Mouse (Mus musculus): ENCODE measurements around the gene Spaca3.

Gene Spaca3

GRCm38 (mm10) chr11:80858065-80858464 is at the start of gene Spaca3:
Gene Spaca3, plus strand, starts transcription at chr11:80858365.
- in situ Hi-C loops (cut with MboI, MseI) = no loop called here

DNA sequence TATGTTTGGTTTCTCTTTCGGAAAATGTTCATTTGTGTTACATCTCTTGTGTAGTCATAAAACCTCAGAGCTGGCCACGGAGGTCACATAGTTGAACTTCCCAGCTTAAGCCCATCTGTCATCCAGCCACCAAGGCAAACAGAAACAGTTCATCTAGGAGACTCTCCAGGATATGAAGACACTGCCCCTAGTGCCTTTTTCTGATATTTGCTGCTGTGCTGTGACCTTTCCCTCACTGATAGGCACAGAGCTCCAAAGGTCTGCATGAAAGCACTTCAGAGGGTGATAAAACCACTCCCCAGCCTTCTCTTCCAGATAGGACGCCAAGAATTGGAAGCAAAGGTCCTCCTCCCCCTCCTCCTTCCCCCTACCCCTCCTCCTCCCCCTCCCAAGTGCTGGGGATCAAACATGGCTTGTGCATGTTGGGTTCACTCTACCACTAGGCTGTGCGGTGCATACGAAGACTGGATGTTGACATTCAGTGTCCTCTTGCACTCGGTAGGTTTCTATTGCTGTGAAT is 49.6 kb upstream of the Spaca3 start:
- in situ Hi-C loops (cut with MboI, MseI) = no loop called here

- in situ Hi-C loops (cut with MboI, MseI) = no loop called here
Measured at GRCm38 (mm10) chr11:80809666-80809992, 48.5 kb upstream of the Spaca3 start.

GRCm38 (mm10) chr11:80809993-80810821 is 48.0 kb upstream of the Spaca3 start, which contains the start of gene Tmem98:
Gene Tmem98, plus strand, starts transcription at chr11:80810175.
- in situ Hi-C loops (cut with MboI, MseI) = no loop called here

DNA sequence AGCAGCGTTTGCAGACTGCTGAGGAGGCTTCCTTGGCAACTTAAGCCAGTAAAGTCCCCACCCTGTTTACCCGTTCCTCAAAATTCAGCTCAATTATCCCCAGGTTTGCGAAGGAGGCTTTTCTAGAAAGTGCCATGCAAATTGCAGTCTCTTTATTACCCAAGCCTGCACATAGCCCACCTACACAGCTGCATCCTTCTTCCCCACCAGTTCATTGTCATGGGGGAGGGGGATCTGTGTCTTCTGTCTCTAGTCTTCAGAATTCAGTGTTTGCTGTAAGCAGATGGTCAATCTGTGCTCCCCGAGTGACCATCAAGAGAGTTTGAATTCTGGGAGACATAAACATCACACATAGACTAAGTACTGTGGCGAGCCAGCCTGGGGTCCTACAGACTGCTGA is 47.0 kb upstream of the Spaca3 start:
- in situ Hi-C loops (cut with MboI, MseI) = no loop called here

DNA sequence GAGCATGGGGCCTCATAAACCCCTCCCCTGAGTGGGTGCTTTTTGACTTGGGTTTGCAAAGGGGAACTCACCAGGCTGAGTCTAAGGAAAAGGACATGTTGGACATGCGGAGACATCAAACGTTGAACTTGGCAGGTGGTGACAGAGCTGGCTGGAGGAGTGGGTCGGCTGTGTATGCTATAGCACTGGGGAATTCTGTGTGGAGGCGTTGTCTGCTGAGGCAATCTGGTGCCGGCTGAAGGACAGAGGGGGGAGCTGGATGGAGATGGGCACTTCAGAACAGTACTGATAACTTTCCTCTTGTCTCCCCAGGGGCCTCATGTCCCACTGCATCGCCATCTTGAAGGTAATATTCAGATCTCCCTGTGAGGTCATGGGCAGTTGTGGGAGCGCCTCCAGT is 42.8 kb upstream of the Spaca3 start:
- in situ Hi-C loops (cut with MboI, MseI) = loop anchor here (5.0 kb wide), 1 partner anchor 118 kb away; no protein-coding TSS in a partner anchor

DNA sequence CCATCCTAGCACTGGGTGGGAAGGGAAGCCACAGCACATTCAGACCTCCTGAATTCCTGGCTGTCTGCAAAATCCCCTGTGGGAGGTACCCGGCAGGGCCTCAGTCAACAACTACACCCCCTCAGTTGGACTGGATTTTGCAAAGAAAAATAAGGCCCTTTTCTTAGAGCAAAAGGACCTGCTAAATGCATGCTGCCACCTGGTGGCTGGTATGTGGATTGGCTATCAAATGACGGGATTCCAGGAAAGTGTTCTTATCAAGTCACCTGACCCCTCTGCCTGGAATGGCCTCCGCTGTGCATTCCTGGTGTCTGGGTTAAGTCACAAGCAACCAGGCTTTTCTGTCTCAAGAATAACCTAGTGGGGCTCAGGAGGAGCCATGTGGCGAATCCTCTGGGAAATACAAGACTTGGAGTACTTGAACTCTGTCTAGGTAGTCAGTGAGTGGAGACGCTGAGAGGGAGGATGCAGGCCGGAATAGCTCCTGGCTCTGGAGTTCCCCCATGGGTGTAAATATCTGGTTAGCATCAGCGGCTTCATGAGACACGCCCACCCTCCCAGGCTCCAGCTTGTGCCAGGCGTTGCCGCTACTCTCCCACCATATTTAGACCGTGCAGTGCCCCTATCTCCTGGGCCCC is 40.0 kb upstream of the Spaca3 start:
- in situ Hi-C loops (cut with MboI, MseI) = loop anchor here (5.0 kb wide), 1 partner anchor 121 kb away; no protein-coding TSS in a partner anchor

DNA sequence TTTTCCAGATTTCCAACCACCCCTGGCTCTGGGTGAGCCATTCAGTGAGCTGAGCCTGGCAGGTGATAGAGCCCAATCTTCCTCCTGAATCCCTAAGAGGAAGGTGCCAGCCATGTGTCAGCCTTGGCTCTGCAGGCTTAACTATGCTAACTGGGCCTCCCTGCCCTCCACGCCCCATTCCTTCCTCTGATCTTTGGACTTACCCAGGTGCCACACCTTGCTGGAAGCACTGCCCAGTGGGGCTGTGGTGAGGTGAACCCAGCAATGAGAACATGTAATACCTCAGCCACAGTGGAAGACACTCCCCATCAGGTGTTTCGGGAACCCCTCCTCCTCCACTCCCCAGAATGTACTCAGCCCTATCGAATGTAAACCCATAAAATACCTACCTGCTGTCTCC is 38.1 kb upstream of the Spaca3 start:
- in situ Hi-C loops (cut with MboI, MseI) = no loop called here

- in situ Hi-C loops (cut with MboI, MseI) = no loop called here
Measured at GRCm38 (mm10) chr11:80821296-80821695, 36.9 kb upstream of the Spaca3 start.

DNA sequence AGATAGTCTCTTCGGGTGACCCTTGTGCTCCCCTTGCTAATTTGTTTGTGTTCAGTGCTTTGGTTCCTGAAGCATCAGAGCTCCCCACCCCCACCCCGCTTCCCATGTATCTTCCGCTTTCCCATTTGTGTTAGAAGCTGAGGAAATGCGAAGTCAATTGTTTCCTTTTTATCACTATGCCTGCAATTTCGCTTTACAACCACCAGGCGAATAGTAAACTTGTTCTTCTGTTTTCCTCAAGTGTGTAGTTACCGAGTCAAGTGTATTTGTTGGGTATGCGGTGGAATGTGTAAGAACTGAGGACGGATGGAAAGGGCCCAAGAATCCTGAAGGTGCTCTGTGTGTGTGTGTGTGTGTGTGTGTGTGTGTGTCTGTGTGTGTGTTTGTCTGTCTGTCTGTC is 36.4 kb upstream of the Spaca3 start:
- in situ Hi-C loops (cut with MboI, MseI) = no loop called here

- in situ Hi-C loops (cut with MboI, MseI) = no loop called here
Measured at GRCm38 (mm10) chr11:80835395-80835794, 22.8 kb upstream of the Spaca3 start.

- in situ Hi-C loops (cut with MboI, MseI) = no loop called here
Measured at GRCm38 (mm10) chr11:80835841-80836240, 22.3 kb upstream of the Spaca3 start.

DNA sequence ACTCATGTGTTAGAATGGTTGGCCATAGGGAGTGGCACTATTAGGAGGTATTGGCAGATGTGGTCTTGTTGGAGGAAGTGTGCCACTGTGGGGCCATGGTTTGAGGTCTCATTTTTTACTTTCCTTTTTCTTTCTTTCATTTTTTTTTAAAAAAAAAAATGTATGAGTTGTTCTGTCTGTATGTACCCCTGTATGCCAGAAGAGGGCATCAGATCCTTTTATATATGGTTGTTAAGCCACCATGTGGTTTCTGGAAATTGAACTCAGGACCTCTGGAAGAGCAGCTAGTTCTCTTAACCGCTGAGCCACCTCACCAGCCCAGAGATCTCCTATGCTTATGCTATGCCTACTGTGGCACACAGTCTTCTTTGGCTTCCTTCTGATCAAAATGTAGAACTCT is 19.4 kb upstream of the Spaca3 start:
- in situ Hi-C loops (cut with MboI, MseI) = no loop called here

DNA sequence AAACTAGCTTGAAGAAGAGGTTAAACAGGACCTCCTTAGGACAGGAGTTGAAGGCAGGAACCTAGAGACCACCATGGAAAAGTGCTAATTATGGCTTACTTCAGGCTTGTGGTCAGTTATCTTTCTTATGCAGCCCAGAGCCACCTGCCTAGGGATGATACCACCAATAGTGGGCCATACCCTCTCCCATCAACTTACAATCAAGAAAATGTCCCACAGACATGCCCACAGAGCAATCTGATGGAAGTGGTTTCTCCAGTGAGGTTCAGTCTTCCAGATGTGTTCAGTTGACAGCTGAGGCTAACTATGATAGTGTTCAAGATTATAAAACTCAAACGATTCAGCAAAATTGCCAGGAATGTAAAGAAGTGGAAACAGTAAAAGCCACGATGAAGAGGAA is 14.7 kb upstream of the Spaca3 start:
- in situ Hi-C loops (cut with MboI, MseI) = no loop called here

GRCm38 (mm10) chr11:80845486-80845885 is 12.7 kb upstream of the Spaca3 start:
- in situ Hi-C loops (cut with MboI, MseI) = no loop called here

GRCm38 (mm10) chr11:80846115-80846514 is 12.1 kb upstream of the Spaca3 start:
- in situ Hi-C loops (cut with MboI, MseI) = no loop called here

GRCm38 (mm10) chr11:80848131-80848530 is 10.0 kb upstream of the Spaca3 start:
- in situ Hi-C loops (cut with MboI, MseI) = no loop called here

DNA sequence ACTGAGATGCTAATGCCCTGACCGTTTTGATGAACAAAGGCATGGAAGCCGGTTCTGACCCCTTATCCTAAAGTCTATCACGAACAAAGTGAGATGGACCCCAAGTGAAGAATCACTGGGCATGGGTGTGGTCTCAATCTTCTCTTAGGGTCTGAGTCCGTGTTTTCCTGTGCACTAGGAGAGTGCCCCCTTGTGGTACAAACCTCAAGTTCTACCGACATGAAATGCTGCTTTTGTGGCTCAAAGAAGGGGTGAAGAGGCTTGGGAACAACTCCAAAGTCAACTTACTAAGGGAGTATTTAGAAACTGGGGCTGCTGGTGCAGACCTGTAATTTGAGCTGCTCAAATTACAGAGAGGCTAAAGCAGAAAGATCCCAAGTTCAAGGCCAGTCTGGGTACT is 6.3 kb upstream of the Spaca3 start:
- in situ Hi-C loops (cut with MboI, MseI) = no loop called here

GRCm38 (mm10) chr11:80853014-80853413 is 5.2 kb upstream of the Spaca3 start:
- in situ Hi-C loops (cut with MboI, MseI) = no loop called here

GRCm38 (mm10) chr11:80854430-80854829 is 3.7 kb upstream of the Spaca3 start:
- in situ Hi-C loops (cut with MboI, MseI) = no loop called here

GRCm38 (mm10) chr11:80854908-80855307 is 3.3 kb upstream of the Spaca3 start:
- in situ Hi-C loops (cut with MboI, MseI) = no loop called here

DNA sequence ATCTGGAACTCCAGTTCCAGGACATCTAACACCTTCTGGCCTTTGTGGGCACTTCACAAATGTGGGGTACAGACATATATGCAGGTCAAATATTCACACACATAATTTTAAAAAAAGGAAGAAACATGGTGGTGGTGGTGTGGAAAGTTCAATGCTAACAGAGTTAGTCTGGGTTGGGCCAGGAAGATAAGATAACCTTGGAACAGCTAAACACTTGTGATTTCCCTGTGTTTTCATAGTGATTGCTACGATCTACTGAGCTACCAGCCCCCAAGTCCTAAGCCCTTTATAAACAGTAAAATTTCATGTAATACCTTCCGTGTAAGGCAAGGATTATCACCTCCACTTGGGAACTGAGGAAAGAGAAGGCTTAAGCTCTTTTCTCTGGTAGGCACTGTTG is 1.3 kb upstream of the Spaca3 start:
- in situ Hi-C loops (cut with MboI, MseI) = no loop called here

DNA sequence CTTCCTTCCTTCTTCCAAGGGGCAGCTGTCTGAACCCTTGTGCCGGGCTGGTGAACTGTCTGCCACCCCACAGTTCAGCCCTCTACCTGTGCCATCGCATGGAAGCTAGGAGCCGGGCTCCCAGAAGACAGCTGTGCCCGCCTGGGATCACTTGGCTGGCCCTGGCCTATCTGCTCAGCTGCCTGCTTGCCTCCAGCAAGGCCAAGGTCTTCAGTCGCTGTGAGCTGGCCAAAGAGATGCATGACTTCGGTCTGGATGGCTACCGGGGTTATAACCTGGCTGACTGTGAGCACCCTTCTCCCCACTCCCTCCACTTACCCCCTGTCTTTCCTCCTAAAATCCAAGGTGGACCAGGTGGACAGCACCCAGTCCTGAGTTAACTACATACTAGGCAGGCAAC is 4.8 kb downstream of the Spaca3 start:
- in situ Hi-C loops (cut with MboI, MseI) = no loop called here

All from T-helper 2 cell (primary cell).